Mouse (Mus musculus): ENCODE data around the gene Ear2. TPM values are rescaled to one million over a fixed set of nuclear protein-coding genes. Genes with fewer than 3 reads are reported as not detected.

Ear2 gene
- polyA plus RNA-seq, 1 experiment from 2014 or later, result not detected

Other genes starting within 250 kb of the Ear2 start
- gene Ear1, start 227.1 kb upstream of the Ear2 start, polyA plus RNA-seq (2016; fragmentation: Nextera tagmentation; extraction: Ambion mirVana), result not detected in 2 replicates
- gene Ear10, start 179.1 kb upstream of the Ear2 start, polyA plus RNA-seq (2016; fragmentation: Nextera tagmentation; extraction: Ambion mirVana), result not detected in 2 replicates
- 6.6 TPM in 2 replicates for gene Gm8113, start 177.3 kb upstream of the Ear2 start, polyA plus RNA-seq (2016; fragmentation: Nextera tagmentation; extraction: Ambion mirVana)
- gene Ang5, start 145.6 kb upstream of the Ear2 start, polyA plus RNA-seq (2016; fragmentation: Nextera tagmentation; extraction: Ambion mirVana), result not detected in 2 replicates
- gene Ang6, start 100.4 kb upstream of the Ear2 start, polyA plus RNA-seq (2016; fragmentation: Nextera tagmentation; extraction: Ambion mirVana), result not detected in 2 replicates
- not detected in 2 replicates for gene Gm3327, start 21.2 kb downstream of the Ear2 start, polyA plus RNA-seq (2016; fragmentation: Nextera tagmentation; extraction: Ambion mirVana)
- gene Gm8212, start 95.0 kb downstream of the Ear2 start, polyA plus RNA-seq (2016; fragmentation: Nextera tagmentation; extraction: Ambion mirVana), result not detected in 2 replicates
- not detected in 2 replicates for gene 4930503E14Rik, start 110.6 kb downstream of the Ear2 start, polyA plus RNA-seq (2016; fragmentation: Nextera tagmentation; extraction: Ambion mirVana)
- not detected in 2 replicates for gene Gm8220, start 182.9 kb downstream of the Ear2 start, polyA plus RNA-seq (2016; fragmentation: Nextera tagmentation; extraction: Ambion mirVana)
- not detected in 2 replicates for gene Gm5930, start 235.9 kb downstream of the Ear2 start, polyA plus RNA-seq (2016; fragmentation: Nextera tagmentation; extraction: Ambion mirVana)